Mouse (Mus musculus) CH12.LX (cell line): ENCODE measurements around the gene Amer1. TPM values are rescaled to one million over a fixed set of nuclear protein-coding genes. Genes with fewer than 3 reads are reported as not detected.

Experiments
- DNase-seq: peaks from one replicate; pipeline ENCODE4 v3.0.0-alpha.2; 2013; ENCODE audit errors: extremely low read depth
- H3K27ac ChIP-seq: 2 replicates; pipeline ENCODE4 v1.5.1; 2012; ENCODE audit warnings: low read depth, mild to moderate bottlenecking, control low read depth, moderate library complexity; ENCODE audit not compliant: insufficient read depth
- H3K27me3 ChIP-seq: replicated peaks from 2 replicates; pipeline ENCODE3; 2012; ENCODE audit warnings: inconsistent platforms
- H3K36me3 ChIP-seq, 2 experiments: replicated peaks in 1 of 2; 2 replicates each; pipeline versions ENCODE3 to v1.6.1; 2012; ENCODE audit warnings: inconsistent platforms in 1 of 2, low read length in 1 of 2, mild to moderate bottlenecking in 1 of 2, mixed read lengths in 1 of 2, moderate library complexity in 1 of 2; ENCODE audit not compliant: control insufficient read depth in 1 of 2, insufficient read depth in 1 of 2
- H3K4me1 ChIP-seq, 2 experiments: 2 replicates each; pipeline ENCODE4 v1.6.1; 2012; ENCODE audit warnings: inconsistent platforms in 1 of 2, moderate library complexity in 1 of 2; ENCODE audit not compliant: insufficient read depth in 2 of 2, control insufficient read depth in 1 of 2
- H3K4me2 ChIP-seq: 2 replicates; pipeline ENCODE4 v1.6.1; 2012; ENCODE audit warnings: low read depth, mild to moderate bottlenecking, control low read depth; ENCODE audit not compliant: poor library complexity, insufficient read depth, severe bottlenecking
- H3K4me3 ChIP-seq, 3 experiments: fragments of 150-350 bp in 1 of 3; sonication (generic) in 1 of 3; replicated peaks in 1 of 3; 2 replicates each; pipeline versions ENCODE3 to v1.5.1; 2011 to 2012; ENCODE audit warnings: low read depth in 2 of 3, low read length in 2 of 3, mild to moderate bottlenecking in 2 of 3, moderate library complexity in 2 of 3, control low read depth in 1 of 3, improper control_type of control experiment in 1 of 3, inconsistent platforms in 1 of 3, mixed read lengths in 1 of 3; ENCODE audit not compliant: poor library complexity in 1 of 3
- H3K79me2 ChIP-seq: replicated peaks from 2 replicates; pipeline ENCODE4 v1.6.1; 2012; ENCODE audit warnings: mild to moderate bottlenecking, moderate library complexity; ENCODE audit not compliant: control insufficient read depth, poor library complexity, insufficient read depth, severe bottlenecking; ENCODE audit errors: extremely low read depth
- H3K9ac ChIP-seq: 2 replicates; pipeline ENCODE4 v1.6.1; 2012; ENCODE audit warnings: low read depth, mild to moderate bottlenecking, control low read depth, moderate library complexity; ENCODE audit not compliant: insufficient read depth
- H3K9me3 ChIP-seq: replicated peaks from 2 replicates; pipeline ENCODE3; 2012; ENCODE audit warnings: low read length, inconsistent platforms, mixed read lengths
- BHLHE40 ChIP-seq: IDR thresholded peaks from 2 replicates; pipeline ENCODE4 v1.6.1; 2011; ENCODE audit warnings: mild to moderate bottlenecking, low read depth, low read length, improper control_type of control experiment
- CHD2 ChIP-seq: IDR thresholded peaks from 2 replicates; pipeline ENCODE4 v1.6.1; 2011; ENCODE audit warnings: low read length, improper control_type of control experiment
- E2F4 ChIP-seq: IDR thresholded peaks from 2 replicates; pipeline ENCODE4 v1.6.1; 2011; ENCODE audit warnings: low read depth, low read length, improper control_type of control experiment; ENCODE audit not compliant: insufficient replicate concordance
- ELF1 ChIP-seq: IDR thresholded peaks from 2 replicates; pipeline ENCODE4 v1.6.1; 2014; ENCODE audit warnings: low read depth, mild to moderate bottlenecking, inconsistent platforms, low read length, improper control_type of control experiment
- ETS1 ChIP-seq: conservative IDR thresholded peaks from 2 replicates; pipeline ENCODE4 v1.6.1; 2012; ENCODE audit warnings: low read depth, mild to moderate bottlenecking, inconsistent platforms, low read length, improper control_type of control experiment, moderate library complexity
- GABPA ChIP-seq: IDR thresholded peaks from 2 replicates; pipeline ENCODE4 v1.6.1; 2012; ENCODE audit warnings: low read depth, low read length, improper control_type of control experiment, inconsistent platforms; ENCODE audit not compliant: insufficient replicate concordance
- IRF4 ChIP-seq: IDR thresholded peaks from 2 replicates; pipeline ENCODE4 v1.6.1; 2014; ENCODE audit warnings: low read depth, mild to moderate bottlenecking, inconsistent platforms, low read length, improper control_type of control experiment
- JUND ChIP-seq: conservative IDR thresholded peaks from 2 replicates; pipeline ENCODE4 v1.6.1; 2011; ENCODE audit warnings: low read depth, low read length, improper control_type of control experiment
- MAX ChIP-seq: IDR thresholded peaks from 2 replicates; pipeline ENCODE4 v1.6.1; 2011; ENCODE audit warnings: low read length, improper control_type of control experiment
- MAZ ChIP-seq: IDR thresholded peaks from 2 replicates; pipeline ENCODE4 v1.6.1; 2012; ENCODE audit warnings: low read depth, mild to moderate bottlenecking, inconsistent platforms, low read length, improper control_type of control experiment, moderate library complexity
- MEF2A ChIP-seq: IDR thresholded peaks from 2 replicates; pipeline ENCODE4 v1.6.1; 2014; ENCODE audit warnings: low read depth, mild to moderate bottlenecking, inconsistent platforms, low read length, improper control_type of control experiment, borderline replicate concordance
- MXI1 ChIP-seq: IDR thresholded peaks from 2 replicates; pipeline ENCODE4 v1.6.1; 2011; ENCODE audit warnings: mild to moderate bottlenecking, low read depth, low read length, improper control_type of control experiment
- MYC ChIP-seq: IDR thresholded peaks from 2 replicates; pipeline ENCODE4 v1.6.1; 2011; ENCODE audit warnings: low read depth, mild to moderate bottlenecking, improper control_type of control experiment, low read length
- NELFE ChIP-seq: IDR thresholded peaks from 2 replicates; pipeline ENCODE4 v1.6.1; 2011; ENCODE audit warnings: low read depth, low read length, improper control_type of control experiment
- NRF1 ChIP-seq: IDR thresholded peaks from 2 replicates; pipeline ENCODE4 v1.6.1; 2014; ENCODE audit warnings: low read depth, mild to moderate bottlenecking, inconsistent platforms, low read length, improper control_type of control experiment, moderate library complexity
- POLR2A ChIP-seq: IDR thresholded peaks from 2 replicates; pipeline ENCODE4 v1.6.1; 2011; ENCODE audit warnings: low read depth, mild to moderate bottlenecking, improper control_type of control experiment, low read length
- POLR2AphosphoS2 ChIP-seq: IDR thresholded peaks from 2 replicates; pipeline ENCODE4 v1.6.1; 2011; ENCODE audit warnings: low read depth, low read length, improper control_type of control experiment
- RCOR1 ChIP-seq: conservative IDR thresholded peaks from 2 replicates; pipeline ENCODE4 v1.6.1; 2012; ENCODE audit warnings: low read depth, mild to moderate bottlenecking, inconsistent platforms, low read length, improper control_type of control experiment
- SMC3 ChIP-seq: IDR thresholded peaks from 2 replicates; pipeline ENCODE4 v1.6.1; 2011; ENCODE audit warnings: low read depth, low read length, improper control_type of control experiment
- TBP ChIP-seq: conservative IDR thresholded peaks from 2 replicates; pipeline ENCODE4 v1.6.1; 2011; ENCODE audit warnings: low read depth, low read length, improper control_type of control experiment
- TCF12 ChIP-seq: IDR thresholded peaks from 2 replicates; pipeline ENCODE4 v1.6.1; 2014; ENCODE audit warnings: low read depth, mild to moderate bottlenecking, inconsistent platforms, low read length, improper control_type of control experiment
- UBTF ChIP-seq: IDR thresholded peaks from 2 replicates; pipeline ENCODE4 v1.6.1; 2012; ENCODE audit warnings: low read depth, mild to moderate bottlenecking, inconsistent platforms, low read length, improper control_type of control experiment, moderate library complexity
- USF1 ChIP-seq: IDR thresholded peaks from 2 replicates; pipeline ENCODE4 v1.6.1; 2014; ENCODE audit warnings: low read depth, mild to moderate bottlenecking, inconsistent platforms, low read length, improper control_type of control experiment
- dilution Hi-C: fragments of 300-500 bp; cut with MboI; formaldehyde crosslinking; loops from 2 replicates; pipeline ENCODE4 v1.14.3; 2020; ENCODE audit warnings: low sequenced_read_pairs; ENCODE audit not compliant: extremely low pct_unique_long_range_greater_than_20kb, extremely low pct_ligation_motif_present
- in situ Hi-C: fragments of 300-500 bp; cut with MboI; formaldehyde crosslinking; loops from 3 replicates; pipeline ENCODE4 v1.14.3; 2019; ENCODE audit warnings: low sequenced_read_pairs, low pct_ligation_motif_present, low pct_unique_long_range_greater_than_20kb, mixed read lengths
- polyA plus RNA-seq: library from polyadenylated mRNA; unstranded; fragments of >175 nt; gene quantifications from 2 replicates; pipeline ENCODE4 v1.2.1, GENCODE M21; 2012; ENCODE audit warnings: low read depth; ENCODE audit not compliant: insufficient read length
- total RNA-seq, 2 experiments: library from RNA; depleted of rRNA; stranded (reverse); fragments of 300-350 nt in 1 of 2; fragments of >200 nt in 1 of 2; gene quantifications; 2 replicates each; pipeline ENCODE4 v1.2.3; 2012 to 2014

Gene Amer1
- total and polyA plus RNA-seq, 3 experiments, result 1.7 to 2.5 (median 2.1) TPM

DNA sequence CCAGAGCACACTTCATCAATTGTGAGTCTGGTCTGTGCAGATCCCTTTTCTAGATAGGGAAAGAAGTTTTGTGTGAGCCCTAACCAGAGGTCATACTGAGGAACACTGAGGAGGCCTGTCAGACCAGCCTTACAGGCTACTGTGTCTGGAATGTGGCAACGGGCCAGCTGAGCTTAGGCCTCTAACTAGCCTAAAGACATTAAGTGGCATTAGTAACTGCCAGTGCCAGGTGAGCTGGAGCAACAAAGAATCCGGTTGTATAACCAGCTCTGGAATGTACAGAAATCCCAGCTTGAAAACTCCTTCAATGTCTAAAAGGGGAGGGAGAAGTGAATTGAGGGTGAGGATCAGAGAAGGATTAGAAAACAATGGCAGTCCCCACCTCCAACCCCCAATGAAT is 1.2 kb upstream of the Amer1 start:
- H3K36me3 ChIP-seq, result no peaks in the 10 kb centered on the region
- dilution Hi-C loops (no loop called here), in situ Hi-C loops (no loop called here)
- no peaks in the 10 kb centered on the region for H3K79me2 ChIP-seq
- no peak overlapping the region for H3K4me3 ChIP-seq
- no peak overlapping the region for H3K9ac ChIP-seq
- no peak overlapping the region for H3K4me2 ChIP-seq
- TF ChIP-seq TCF12 (no peak), GABPA (no peak), UBTF (no peak)
- no peak overlapping the region for H3K27ac ChIP-seq
- H3K4me1 ChIP-seq, result peaks cover 4% of the 10 kb centered on the region in 2 experiments
- no peaks in the 10 kb centered on the region for H3K9me3 ChIP-seq
- DNase-seq, result no peak
- H3K27me3 ChIP-seq, result no peaks in the 10 kb centered on the region

DNA sequence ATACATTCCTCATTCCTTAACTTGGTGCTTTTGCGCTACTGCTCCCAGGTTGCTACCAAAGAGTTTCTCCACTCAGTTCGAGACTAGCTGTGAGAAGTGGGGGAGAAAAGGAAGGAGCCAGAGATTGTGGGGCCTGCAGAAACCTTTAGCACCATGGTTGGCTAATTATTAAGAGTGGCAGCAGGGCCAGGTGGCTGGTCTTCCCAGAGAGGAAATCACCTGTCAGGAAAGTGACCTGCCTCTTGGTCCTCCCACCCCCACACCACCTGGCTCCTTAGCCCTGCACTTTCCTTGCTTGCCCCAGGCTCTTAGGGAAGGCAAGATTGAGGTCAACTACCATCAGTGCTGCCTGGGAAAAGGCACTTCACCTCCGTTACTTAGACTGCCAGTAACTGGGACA is 469 bp upstream of the Amer1 start:
- dilution Hi-C loops (no loop called here), in situ Hi-C loops (no loop called here)
- no peaks in the 10 kb centered on the region for H3K36me3 ChIP-seq
- 0 out of 2 replicates have a peak overlapping the region, but pooled peaks have one; percentile 44 for H3K9ac ChIP-seq
- no peaks in the 10 kb centered on the region for H3K27me3 ChIP-seq
- TF ChIP-seq NRF1 (no peak), TBP (no peak)
- no peaks in the 10 kb centered on the region for H3K9me3 ChIP-seq
- no peak overlapping the region for H3K27ac ChIP-seq
- peak overlapping the region; percentile 62 for H3K4me2 ChIP-seq
- H3K4me1 ChIP-seq, result peaks cover 4% of the 10 kb centered on the region in 2 experiments
- H3K4me3 ChIP-seq, result peak overlapping the region; percentile 28 to 67 (median 59)
- H3K79me2 ChIP-seq, result no peaks in the 10 kb centered on the region
- no peak for DNase-seq

DNA sequence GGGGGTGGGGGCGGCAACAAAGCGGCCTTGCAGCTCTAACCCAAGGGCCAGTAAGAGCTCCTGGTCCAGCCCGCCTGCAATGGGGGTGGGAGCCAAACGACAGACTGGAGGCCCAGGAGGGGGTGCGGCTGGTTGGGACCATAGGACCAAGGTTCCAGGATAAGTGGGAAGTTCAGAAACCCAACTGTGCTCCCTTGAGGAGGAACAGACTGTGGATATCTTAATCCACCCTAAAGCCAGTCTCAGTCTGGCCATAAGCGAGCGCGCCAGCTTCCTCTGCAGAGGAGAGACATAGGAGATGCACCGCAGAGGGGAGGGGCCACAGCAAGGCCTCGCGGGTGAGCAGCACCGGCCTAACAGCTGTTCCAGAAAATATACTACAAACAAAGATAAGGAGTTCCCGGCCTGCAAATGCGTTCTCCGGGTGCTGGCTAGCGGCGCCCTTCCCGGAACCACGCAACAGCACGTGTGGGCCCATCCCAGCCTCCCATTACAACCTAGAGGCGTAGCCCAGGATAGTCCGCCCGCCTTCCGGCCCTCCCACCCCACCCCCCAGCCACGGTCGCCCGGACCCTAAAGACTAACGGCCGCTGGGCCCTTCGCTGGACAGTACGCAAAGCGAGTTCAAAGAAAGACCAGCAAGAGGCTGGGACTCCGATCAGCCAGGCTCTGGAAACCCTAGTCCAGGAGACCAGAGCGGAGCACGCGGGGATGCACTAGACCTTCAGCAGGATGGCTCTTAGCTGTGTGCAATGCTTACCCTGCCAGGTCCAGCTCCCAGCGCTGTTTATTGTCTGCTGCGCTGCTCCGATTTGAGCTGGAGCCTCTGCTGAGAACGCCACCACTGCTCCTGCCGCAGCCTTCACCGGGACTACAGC is 535 bp downstream of the Amer1 start:
- H3K36me3 ChIP-seq, result peaks cover 0 to 2% of the 10 kb centered on the region in 2 experiments
- no peak overlapping the region for H3K27ac ChIP-seq
- in situ Hi-C loops (no loop called here), dilution Hi-C loops (no loop called here)
- H3K79me2 ChIP-seq, result no peaks in the 10 kb centered on the region
- H3K9me3 ChIP-seq, result no peaks in the 10 kb centered on the region
- H3K4me1 ChIP-seq, result peaks cover 4% of the 10 kb centered on the region in 2 experiments
- peak; percentile 39 for DNase-seq
- H3K4me2 ChIP-seq, result 0 out of 2 replicates have a peak overlapping the region, but pooled peaks have one; percentile 16
- peak overlapping the region; percentile 49 for H3K9ac ChIP-seq
- H3K4me3 ChIP-seq, result peak overlapping the region; percentile 64 to 91 (median 67)
- no peaks in the 10 kb centered on the region for H3K27me3 ChIP-seq
- TF ChIP-seq POLR2A (no peak; the same call in 1 of the 2 replicates), POLR2AphosphoS2 (no peak), SMC3 (no peak), BHLHE40 (peak; percentile 64), GABPA (no peak), TBP (no peak), MEF2A (no peak), ETS1 (no peak), RCOR1 (no peak), MAZ (no peak), MYC (no peak), NRF1 (no peak), NELFE (0 out of 2 replicates have a peak, but pooled peaks have one; percentile 9), E2F4 (no peak), ELF1 (0 out of 2 replicates have a peak, but pooled peaks have one; percentile 31), MXI1 (peak; percentile 55; the same call in 1 of the 2 replicates), MAX (no peak), UBTF (no peak), JUND (no peak), CHD2 (no peak), IRF4 (no peak), USF1 (no peak), TCF12 (no peak)
